Mouse (Mus musculus): ENCODE results near the gene Ccl9.

DNA sequence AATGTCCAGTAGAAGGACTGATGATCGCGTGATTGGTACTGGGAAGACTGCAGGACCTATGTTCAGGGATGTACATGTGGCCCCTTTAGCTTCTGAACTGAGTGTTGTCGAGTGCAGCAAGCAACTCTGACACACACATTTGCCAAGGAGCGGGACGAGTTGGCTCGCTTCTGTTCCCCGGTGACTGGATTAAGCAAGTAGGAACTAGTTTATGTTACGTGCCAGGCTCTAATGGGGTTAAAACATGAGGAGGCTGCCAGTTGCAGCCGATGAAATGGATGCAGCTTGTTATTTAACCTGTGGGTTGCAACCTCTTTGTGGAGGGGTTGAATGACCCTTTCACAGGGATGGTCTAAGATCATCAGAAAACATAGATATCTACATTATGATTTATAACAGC lies 10.4 kb downstream of the Ccl9 start:
- no peak for TF ChIP-seq TAL1 (IDR thresholded peaks at IDR 0.05; ENCODE audit: low read length)
- no peak for TF ChIP-seq GATA1 (IDR thresholded peaks at IDR 0.05; ENCODE audit: low read length)

Data from erythroblast, embryonic 14.5 days (primary cell).